Mouse (Mus musculus): Measurements from ENCODE around the gene Plac1. TPM values are rescaled to one million over a fixed set of nuclear protein-coding genes. Genes with fewer than 3 reads are reported as not detected.
A peak's percentile ranks its signal among the peaks of the same experiment; 100 is the strongest.

Plac1 gene
- total and polyA plus RNA-seq, 3 experiments = not detected

DNA sequence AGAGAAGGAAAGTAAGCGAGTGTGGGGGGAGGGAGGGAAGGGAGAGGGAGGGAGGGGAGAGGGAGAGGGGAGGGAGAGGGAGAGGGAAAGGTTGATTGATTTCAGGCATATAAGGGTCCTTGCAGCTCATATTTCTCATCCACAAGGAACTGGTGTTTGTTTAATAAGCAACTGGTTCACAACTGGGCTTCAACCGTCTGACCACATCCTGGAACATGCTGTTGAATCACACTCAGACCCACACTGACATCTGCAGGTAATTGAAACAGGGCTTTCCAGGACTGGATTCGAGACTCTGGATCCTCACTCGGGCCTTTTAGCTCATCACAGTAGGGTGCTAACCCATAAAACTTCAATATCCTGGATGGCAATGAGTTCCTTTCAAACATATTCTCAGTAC is 6.2 kb downstream of the Plac1 start:
- no peaks in the 10 kb centered on the region for H3K27me3 ChIP-seq (replicated peaks)
- in situ Hi-C loops (cut with MboI; ENCODE audit: low pct_ligation_motif_present, low pct_unique_long_range_greater_than_20kb, low sequenced_read_pairs) = no loop called here
- peak; percentile 11 for DNase-seq (ENCODE audit: extremely low read depth)
- H3K4me1 ChIP-seq (ENCODE audit: control insufficient read depth in 1 of 2, insufficient read depth in 2 of 2) = no peaks in the 10 kb centered on the region
- H3K4me3 ChIP-seq (replicated peaks in 1 of 3; ENCODE audit: low read depth in 2 of 3, low read length in 2 of 3, poor library complexity in 1 of 3) = no peak overlapping the region
- no peaks in the 10 kb centered on the region for H3K36me3 ChIP-seq (replicated peaks in 1 of 2; ENCODE audit: control insufficient read depth in 1 of 2, insufficient read depth in 1 of 2, low read length in 1 of 2)
- H3K9ac ChIP-seq (ENCODE audit: insufficient read depth, low read depth) = no peak overlapping the region
- TF ChIP-seq RAD21 (IDR thresholded peaks at IDR 0.05; ENCODE audit: low read depth, low read length) (peak; percentile 47), SMC3 (IDR thresholded peaks at IDR 0.05; ENCODE audit: low read depth, low read length) (peak; percentile 29), CTCF (conservative IDR thresholded peaks at IDR 0.05 in 1 of 2, IDR thresholded peaks at IDR 0.05 in 1 of 2; ENCODE audit: low read depth in 2 of 2, low read length in 2 of 2) (peak in 1 of 2 experiments; percentile 50; a peak in 2 of 4 replicates), JUN (IDR thresholded peaks at IDR 0.05; ENCODE audit: insufficient read depth, low read depth, low read length) (no peak)
- no peaks in the 10 kb centered on the region for H3K79me2 ChIP-seq (replicated peaks; ENCODE audit: control insufficient read depth, extremely low read depth, insufficient read depth, poor library complexity, severe bottlenecking)
- no peak overlapping the region for H3K4me2 ChIP-seq (ENCODE audit: insufficient read depth, low read depth, poor library complexity, severe bottlenecking)
- H3K27ac ChIP-seq (ENCODE audit: insufficient read depth, low read depth) = no peak overlapping the region
- dilution Hi-C loops (cut with MboI; ENCODE audit: extremely low pct_ligation_motif_present, extremely low pct_unique_long_range_greater_than_20kb, low sequenced_read_pairs) = no loop called here
- no peaks in the 10 kb centered on the region for H3K9me3 ChIP-seq (replicated peaks; ENCODE audit: low read length)

DNA sequence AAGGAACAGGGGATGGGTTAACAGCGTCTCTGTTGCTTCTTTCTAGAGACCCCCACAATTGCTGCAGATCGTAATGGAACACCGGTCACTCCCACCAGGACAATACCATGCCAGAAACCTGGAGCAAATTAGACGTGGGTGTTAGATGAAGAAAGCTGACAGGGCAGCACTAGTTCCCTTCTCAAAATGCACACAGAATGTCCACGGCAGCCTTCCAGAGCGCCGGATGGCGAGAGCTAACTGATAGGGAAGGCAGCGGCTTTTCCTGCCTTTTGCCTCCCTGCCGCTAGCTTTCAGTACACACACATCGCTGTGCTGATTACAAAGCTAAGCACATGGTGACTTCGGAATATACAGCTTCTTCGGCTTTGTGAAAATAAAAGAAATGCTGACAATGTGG is 7.9 kb downstream of the Plac1 start:
- H3K9ac ChIP-seq (ENCODE audit: insufficient read depth, low read depth) = no peak overlapping the region
- dilution Hi-C loops (cut with MboI; ENCODE audit: extremely low pct_ligation_motif_present, extremely low pct_unique_long_range_greater_than_20kb, low sequenced_read_pairs) (no loop called here), in situ Hi-C loops (cut with MboI; ENCODE audit: low pct_ligation_motif_present, low pct_unique_long_range_greater_than_20kb, low sequenced_read_pairs) (no loop called here)
- no peak for DNase-seq (ENCODE audit: extremely low read depth)
- H3K4me3 ChIP-seq (replicated peaks in 1 of 3; ENCODE audit: low read depth in 2 of 3, low read length in 2 of 3, poor library complexity in 1 of 3) = no peak overlapping the region
- H3K27ac ChIP-seq (ENCODE audit: insufficient read depth, low read depth) = no peak overlapping the region
- no peaks in the 10 kb centered on the region for H3K4me1 ChIP-seq (ENCODE audit: control insufficient read depth in 1 of 2, insufficient read depth in 2 of 2)
- no peaks in the 10 kb centered on the region for H3K27me3 ChIP-seq (replicated peaks)
- no peak overlapping the region for H3K4me2 ChIP-seq (ENCODE audit: insufficient read depth, low read depth, poor library complexity, severe bottlenecking)
- H3K9me3 ChIP-seq (replicated peaks; ENCODE audit: low read length) = no peaks in the 10 kb centered on the region
- H3K79me2 ChIP-seq (replicated peaks; ENCODE audit: control insufficient read depth, extremely low read depth, insufficient read depth, poor library complexity, severe bottlenecking) = no peaks in the 10 kb centered on the region
- H3K36me3 ChIP-seq (replicated peaks in 1 of 2; ENCODE audit: control insufficient read depth in 1 of 2, insufficient read depth in 1 of 2, low read length in 1 of 2) = no peaks in the 10 kb centered on the region
- TF ChIP-seq ZMIZ1 (IDR thresholded peaks at IDR 0.05; ENCODE audit: low read depth, low read length) = no peak

DNA sequence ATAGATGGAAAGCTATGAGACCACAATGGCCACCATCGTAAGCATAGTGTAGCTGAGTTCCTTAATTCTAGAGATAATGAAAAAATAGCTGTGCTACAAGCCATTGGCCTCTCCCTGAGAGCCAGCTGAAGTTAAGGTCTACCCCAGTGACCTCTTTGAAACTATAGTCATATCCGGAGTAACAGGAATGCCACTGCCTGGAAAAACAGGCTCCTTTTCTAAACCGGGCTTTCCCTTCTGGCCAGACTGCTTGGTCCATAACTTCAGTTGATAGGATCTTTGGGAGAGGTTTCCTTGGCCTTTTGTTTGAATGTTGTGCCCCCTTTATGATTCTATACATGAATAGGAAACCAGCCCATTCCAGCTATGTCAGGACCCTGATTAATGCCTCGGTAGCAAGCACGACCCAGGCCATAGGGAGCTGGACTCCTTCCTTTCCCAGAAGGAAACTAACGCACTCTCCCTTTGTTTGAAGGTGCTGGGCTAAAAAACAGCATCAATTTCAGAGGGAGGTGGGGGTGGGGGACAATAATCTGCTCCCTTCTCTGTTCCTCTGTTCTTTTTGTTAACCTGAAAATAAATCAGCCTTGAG is 15.5 kb downstream of the Plac1 start:
- no peak overlapping the region for H3K9ac ChIP-seq (ENCODE audit: insufficient read depth, low read depth)
- TF ChIP-seq SIN3A (IDR thresholded peaks at IDR 0.05; ENCODE audit: low read length) (no peak), EP300 (IDR thresholded peaks at IDR 0.05; ENCODE audit: low read length) (no peak)
- H3K27ac ChIP-seq (ENCODE audit: insufficient read depth, low read depth) = no peak overlapping the region
- no peaks in the 10 kb centered on the region for H3K9me3 ChIP-seq (replicated peaks; ENCODE audit: low read length)
- no peaks in the 10 kb centered on the region for H3K36me3 ChIP-seq (replicated peaks in 1 of 2; ENCODE audit: control insufficient read depth in 1 of 2, insufficient read depth in 1 of 2, low read length in 1 of 2)
- H3K79me2 ChIP-seq (replicated peaks; ENCODE audit: control insufficient read depth, extremely low read depth, insufficient read depth, poor library complexity, severe bottlenecking) = no peaks in the 10 kb centered on the region
- H3K4me3 ChIP-seq (replicated peaks in 1 of 3; ENCODE audit: low read depth in 2 of 3, low read length in 2 of 3, poor library complexity in 1 of 3) = no peak overlapping the region
- H3K4me1 ChIP-seq (ENCODE audit: control insufficient read depth in 1 of 2, insufficient read depth in 2 of 2) = no peaks in the 10 kb centered on the region
- H3K4me2 ChIP-seq (ENCODE audit: insufficient read depth, low read depth, poor library complexity, severe bottlenecking) = no peak overlapping the region
- dilution Hi-C loops (cut with MboI; ENCODE audit: extremely low pct_ligation_motif_present, extremely low pct_unique_long_range_greater_than_20kb, low sequenced_read_pairs) = no loop called here
- in situ Hi-C loops (cut with MboI; ENCODE audit: low pct_ligation_motif_present, low pct_unique_long_range_greater_than_20kb, low sequenced_read_pairs) = no loop called here
- DNase-seq (ENCODE audit: extremely low read depth) = no peak
- H3K27me3 ChIP-seq (replicated peaks) = no peaks in the 10 kb centered on the region

DNA sequence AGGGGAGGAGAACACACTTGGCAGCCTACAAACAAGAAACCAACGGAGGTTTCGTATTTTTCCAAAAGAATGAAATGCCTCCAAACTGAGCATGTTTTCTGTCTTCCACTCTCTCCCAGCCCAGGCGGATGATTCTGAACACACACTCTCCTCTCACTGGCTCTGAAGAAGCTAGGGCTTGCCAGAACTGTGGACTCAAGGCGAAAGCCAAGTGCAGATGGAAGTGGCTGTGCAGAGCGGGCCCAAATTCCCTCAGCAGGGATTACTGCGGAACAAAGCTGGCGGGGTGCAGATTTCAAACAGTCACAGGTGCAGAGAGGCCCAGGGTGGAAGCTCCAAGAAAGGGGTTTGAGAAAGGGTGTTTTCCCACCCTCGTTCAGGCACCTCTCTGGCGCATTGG is 19.1 kb downstream of the Plac1 start:
- H3K27ac ChIP-seq (ENCODE audit: insufficient read depth, low read depth) = no peak overlapping the region
- no peaks in the 10 kb centered on the region for H3K36me3 ChIP-seq (replicated peaks in 1 of 2; ENCODE audit: control insufficient read depth in 1 of 2, insufficient read depth in 1 of 2, low read length in 1 of 2)
- TF ChIP-seq BHLHE40 (IDR thresholded peaks at IDR 0.05; ENCODE audit: low read depth, low read length) = no peak
- no peak for TF ChIP-seq SIN3A (IDR thresholded peaks at IDR 0.05; ENCODE audit: low read length)
- TF ChIP-seq MYC (IDR thresholded peaks at IDR 0.05; ENCODE audit: low read depth, low read length) = no peak
- no peak for TF ChIP-seq TBP (conservative IDR thresholded peaks at IDR 0.05; ENCODE audit: low read depth, low read length)
- TF ChIP-seq CTCF (conservative IDR thresholded peaks at IDR 0.05 in 1 of 2, IDR thresholded peaks at IDR 0.05 in 1 of 2; ENCODE audit: low read depth in 2 of 2, low read length in 2 of 2) = no peak
- no peak for TF ChIP-seq JUN (IDR thresholded peaks at IDR 0.05; ENCODE audit: insufficient read depth, low read depth, low read length)
- TF ChIP-seq PAX5 (IDR thresholded peaks at IDR 0.05; ENCODE audit: low read length) = no peak
- TF ChIP-seq MAFK (IDR thresholded peaks at IDR 0.05; ENCODE audit: insufficient replicate concordance, low read length) = no peak
- no peak for TF ChIP-seq USF1 (IDR thresholded peaks at IDR 0.05; ENCODE audit: low read depth, low read length)
- no peak overlapping the region for H3K4me2 ChIP-seq (ENCODE audit: insufficient read depth, low read depth, poor library complexity, severe bottlenecking)
- dilution Hi-C loops (cut with MboI; ENCODE audit: extremely low pct_ligation_motif_present, extremely low pct_unique_long_range_greater_than_20kb, low sequenced_read_pairs) = no loop called here
- no peaks in the 10 kb centered on the region for H3K4me1 ChIP-seq (ENCODE audit: control insufficient read depth in 1 of 2, insufficient read depth in 2 of 2)
- DNase-seq (ENCODE audit: extremely low read depth) = no peak
- H3K9me3 ChIP-seq (replicated peaks; ENCODE audit: low read length) = no peaks in the 10 kb centered on the region
- no peaks in the 10 kb centered on the region for H3K27me3 ChIP-seq (replicated peaks)
- H3K79me2 ChIP-seq (replicated peaks; ENCODE audit: control insufficient read depth, extremely low read depth, insufficient read depth, poor library complexity, severe bottlenecking) = no peaks in the 10 kb centered on the region
- H3K9ac ChIP-seq (ENCODE audit: insufficient read depth, low read depth) = no peak overlapping the region
- H3K4me3 ChIP-seq (replicated peaks in 1 of 3; ENCODE audit: low read depth in 2 of 3, low read length in 2 of 3, poor library complexity in 1 of 3) = no peak overlapping the region
- in situ Hi-C loops (cut with MboI; ENCODE audit: low pct_ligation_motif_present, low pct_unique_long_range_greater_than_20kb, low sequenced_read_pairs) = no loop called here
